Mouse (Mus musculus) midbrain, embryonic 14.5 days (tissue): ENCODE measurements at regions not wholly inside any gene's neighbourhood (a gene's known extent, or its start where the extent isn't known, plus 50 kb on each side); places are given as distances from the start of the nearest gene placed in this dataset.

Experiments used
- ATAC-seq: fragments of 200-750 bp; cut with Nextera tagmentation; 2 replicates; pipeline ENCODE4 v1.8.0; 2017; ENCODE audit warnings: moderate number of reproducible peaks, moderate library complexity; ENCODE audit not compliant: low FRiP score, low TSS enrichment
- DNase-seq: peaks from one replicate; pipeline ENCODE4 v3.0.0-alpha.2; 2015
- H3K27ac ChIP-seq: fragments of 300-500 bp; sonication (generic); replicated peaks from 2 replicates; pipeline ENCODE4 v1.5.1; 2014; ENCODE audit warnings: mild to moderate bottlenecking, low read depth, low read length, moderate library complexity
- H3K27me3 ChIP-seq: fragments of 300-500 bp; sonication (generic); 2 replicates; pipeline ENCODE4 v1.6.1; 2014; ENCODE audit warnings: low read length, control low read depth, mixed read lengths; ENCODE audit not compliant: control insufficient read depth, insufficient read depth
- H3K36me3 ChIP-seq: fragments of 300-500 bp; sonication (generic); 2 replicates; pipeline ENCODE4 v1.6.1; 2014; ENCODE audit warnings: low read length, control low read depth; ENCODE audit not compliant: control insufficient read depth, insufficient read depth
- H3K4me1 ChIP-seq: fragments of 300-500 bp; sonication (generic); 2 replicates; pipeline ENCODE4 v1.6.1; 2014; ENCODE audit warnings: mild to moderate bottlenecking, antibody characterized with exemption, low read length, control low read depth; ENCODE audit not compliant: control insufficient read depth, insufficient read depth
- H3K4me2 ChIP-seq: fragments of 300-500 bp; sonication (generic); 2 replicates; pipeline ENCODE4 v1.6.1; 2014; ENCODE audit warnings: mild to moderate bottlenecking, low read length, moderate library complexity
- H3K4me3 ChIP-seq: fragments of 300-500 bp; sonication (generic); replicated peaks from 2 replicates; pipeline ENCODE4 v1.5.1; 2014; ENCODE audit warnings: low read depth, low read length
- H3K9ac ChIP-seq: fragments of 300-500 bp; sonication (generic); replicated peaks from 2 replicates; pipeline ENCODE4 v1.6.1; 2014; ENCODE audit warnings: mild to moderate bottlenecking, low read length, moderate library complexity
- H3K9me3 ChIP-seq: fragments of 300-500 bp; sonication (generic); 2 replicates; pipeline ENCODE4 v1.6.1; 2016; ENCODE audit warnings: low read length, control low read depth, mixed read lengths; ENCODE audit not compliant: control insufficient read depth
- WGBS: fragments of 180-500 bp; shearing (Covaris S2); extraction: QIAGEN DNeasy Blood & Tissue Kit; methylation state at CpG from one replicate; pipeline ENCODE4 v1.1.7; 2014; 5-methylcytosine and 5-hydroxymethylcytosine counted together

- Histone ChIP-seq H3K4me3 (no peak overlapping the region), H3K27ac (no peak overlapping the region; the same call in 1 of the 2 replicates), H3K9ac (no peak overlapping the region), H3K27me3 (no peaks in the 10 kb centered on the region), H3K4me2 (peak overlapping the region; percentile 16; the same call in 1 of the 2 replicates), H3K4me1 (0 out of 2 replicates have a peak, but pooled peaks cover 2% of the 10 kb centered on the region), H3K9me3 (no peaks in the 10 kb centered on the region), H3K36me3 (no peaks in the 10 kb centered on the region)
- peak; percentile 27; the same call in 1 of the 2 replicates for ATAC-seq
- WGBS, result 43% methylated on average over 8 of the region's 8 CpGs
- no peak for DNase-seq
Observed at GRCm38 (mm10) chr4:54758501-54758829, 186.4 kb upstream of the Zfp462 start.

- Histone ChIP-seq H3K4me3 (no peak overlapping the region), H3K27ac (no peak overlapping the region), H3K9me3 (no peaks in the 10 kb centered on the region), H3K27me3 (no peaks in the 10 kb centered on the region), H3K4me2 (no peak overlapping the region), H3K4me1 (0 out of 2 replicates have a peak, but pooled peaks cover 2% of the 10 kb centered on the region), H3K36me3 (no peaks in the 10 kb centered on the region), H3K9ac (no peak overlapping the region)
- ATAC-seq, result no peak
- WGBS, result 86% methylated on average over 5 of the region's 5 CpGs
- no peak for DNase-seq
Observed at GRCm38 (mm10) chr4:54761257-54761656, 183.6 kb upstream of the Zfp462 start.

GRCm38 (mm10) chr4:54765045-54765444 is 179.8 kb upstream of the Zfp462 start:
- H3K27ac ChIP-seq, result no peak overlapping the region
- no peak overlapping the region for H3K4me2 ChIP-seq
- ATAC-seq (no peak), DNase-seq (peak; percentile 26)
- H3K36me3 ChIP-seq, result no peaks in the 10 kb centered on the region
- no peaks in the 10 kb centered on the region for H3K9me3 ChIP-seq
- H3K4me1 ChIP-seq, result no peaks in the 10 kb centered on the region
- no peak overlapping the region for H3K9ac ChIP-seq
- no peaks in the 10 kb centered on the region for H3K27me3 ChIP-seq
- 62% methylated on average over 1 of the region's 1 CpGs for WGBS
- H3K4me3 ChIP-seq, result no peak overlapping the region

- no peaks in the 10 kb centered on the region for H3K27me3 ChIP-seq
- DNase-seq (peak; percentile 7), ATAC-seq (no peak)
- no peaks in the 10 kb centered on the region for H3K9me3 ChIP-seq
- WGBS, result 9% methylated on average over 8 of the region's 8 CpGs
- no peak overlapping the region for H3K9ac ChIP-seq
- no peak overlapping the region for H3K27ac ChIP-seq
- H3K36me3 ChIP-seq, result no peaks in the 10 kb centered on the region
- H3K4me1 ChIP-seq, result no peaks in the 10 kb centered on the region
- no peak overlapping the region for H3K4me3 ChIP-seq
- H3K4me2 ChIP-seq, result no peak overlapping the region
Observed at GRCm38 (mm10) chr4:54767506-54768200, 177.2 kb upstream of the Zfp462 start.

- ATAC-seq (no peak), DNase-seq (no peak)
- H3K4me3 ChIP-seq, result no peak overlapping the region
- 25% methylated on average over 4 of the region's 4 CpGs for WGBS
- H3K9ac ChIP-seq, result no peak overlapping the region
- no peaks in the 10 kb centered on the region for H3K36me3 ChIP-seq
- H3K4me2 ChIP-seq, result no peak overlapping the region
- no peaks in the 10 kb centered on the region for H3K4me1 ChIP-seq
- H3K27me3 ChIP-seq, result no peaks in the 10 kb centered on the region
- H3K9me3 ChIP-seq, result no peaks in the 10 kb centered on the region
- H3K27ac ChIP-seq, result no peak overlapping the region
Observed at GRCm38 (mm10) chr4:54768836-54769235, 176.0 kb upstream of the Zfp462 start.

GRCm38 (mm10) chr4:54774066-54774465 is 170.8 kb upstream of the Zfp462 start:
- Histone ChIP-seq H3K9ac (no peak overlapping the region), H3K27me3 (no peaks in the 10 kb centered on the region), H3K4me2 (no peak overlapping the region), H3K4me1 (no peaks in the 10 kb centered on the region), H3K36me3 (no peaks in the 10 kb centered on the region), H3K4me3 (no peak overlapping the region), H3K27ac (no peak overlapping the region), H3K9me3 (no peaks in the 10 kb centered on the region)
- DNase-seq (no peak), ATAC-seq (no peak)
- WGBS, result 89% methylated on average over 4 of the region's 4 CpGs

GRCm38 (mm10) chr4:54774717-54775116 is 170.1 kb upstream of the Zfp462 start:
- ATAC-seq (no peak), DNase-seq (no peak)
- Histone ChIP-seq H3K36me3 (no peaks in the 10 kb centered on the region), H3K9ac (no peak overlapping the region), H3K4me2 (no peak overlapping the region), H3K4me1 (no peaks in the 10 kb centered on the region), H3K27ac (no peak overlapping the region), H3K4me3 (no peak overlapping the region), H3K9me3 (no peaks in the 10 kb centered on the region), H3K27me3 (no peaks in the 10 kb centered on the region)

GRCm38 (mm10) chr4:54780511-54780910 is 164.3 kb upstream of the Zfp462 start:
- Histone ChIP-seq H3K9ac (no peak overlapping the region), H3K4me2 (no peak overlapping the region), H3K9me3 (no peaks in the 10 kb centered on the region), H3K27ac (no peak overlapping the region), H3K4me3 (no peak overlapping the region), H3K36me3 (no peaks in the 10 kb centered on the region), H3K27me3 (no peaks in the 10 kb centered on the region), H3K4me1 (no peaks in the 10 kb centered on the region)
- ATAC-seq, result no peak
- WGBS, result 50% methylated on average over 4 of the region's 4 CpGs
- DNase-seq, result no peak

- WGBS, result 61% methylated on average over 5 of the region's 5 CpGs
- H3K27ac ChIP-seq, result no peak overlapping the region
Observed at GRCm38 (mm10) chr4:54791217-54791742, 153.6 kb upstream of the Zfp462 start.

More at GRCm38 (mm10) chr4:54791217-54791742, 153.6 kb upstream of the Zfp462 start:
- ATAC-seq (no peak), DNase-seq (no peak)
- H3K9ac ChIP-seq, result no peak overlapping the region
- no peak overlapping the region for H3K4me2 ChIP-seq
- no peaks in the 10 kb centered on the region for H3K27me3 ChIP-seq
- H3K4me1 ChIP-seq, result no peaks in the 10 kb centered on the region
- H3K9me3 ChIP-seq, result no peaks in the 10 kb centered on the region
- no peak overlapping the region for H3K4me3 ChIP-seq
- H3K36me3 ChIP-seq, result no peaks in the 10 kb centered on the region
